Mouse (Mus musculus): ENCODE results near the gene Ggt6. TPM values are rescaled to one million over a fixed set of nuclear protein-coding genes. Genes with fewer than 3 reads are reported as not detected.

Gene Ggt6
- polyA plus RNA-seq, 1 experiment from 2014 or later, result 6.7 TPM

DNA sequence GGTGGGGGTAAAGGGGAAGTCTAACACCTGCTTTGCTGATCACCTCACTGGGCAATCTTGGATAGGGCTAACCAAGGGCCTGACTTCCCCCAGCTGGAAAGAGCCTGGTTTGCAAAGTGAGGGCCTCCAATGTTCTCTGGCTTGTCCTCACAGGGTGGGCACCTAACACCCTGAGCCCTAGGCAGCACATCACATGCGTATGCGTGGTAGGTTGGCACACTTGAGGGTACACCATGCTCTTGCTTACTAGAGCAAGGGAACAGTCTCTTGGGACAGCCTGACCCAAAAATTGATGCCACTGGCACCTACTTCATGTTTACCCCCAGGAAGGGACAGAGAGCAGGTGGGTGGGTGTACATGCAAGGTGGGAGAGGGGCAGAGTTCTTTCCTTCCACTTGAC lies 52.4 kb downstream of the Ggt6 start:
- 87% methylated on average over 2 of the region's 2 CpGs for WGBS
- Histone ChIP-seq H3K9ac (ENCODE audit: low read length) (no peak overlapping the region), H3K27me3 (replicated peaks; ENCODE audit: control insufficient read depth, insufficient read depth, low read length) (peaks cover 35% of the 10 kb centered on the region), H3K4me2 (ENCODE audit: low read length) (no peak overlapping the region), H3K4me3 (ENCODE audit: low read depth, low read length) (no peak overlapping the region), H3K36me3 (ENCODE audit: control insufficient read depth, insufficient read depth, low read length) (no peaks in the 10 kb centered on the region), H3K9me3 (ENCODE audit: control insufficient read depth, low read length) (no peaks in the 10 kb centered on the region), H3K4me1 (replicated peaks; ENCODE audit: control insufficient read depth, insufficient read depth, low read length) (peaks cover 8% of the 10 kb centered on the region; the same call in 1 of the 2 replicates), H3K27ac (ENCODE audit: low read depth) (no peak overlapping the region)
- ATAC-seq (replicated peaks; ENCODE audit: low FRiP score, low TSS enrichment, low read depth), result no peak
- DNase-seq (ENCODE audit: low spot score), result no peak

Small RNA genes lying within 50 kb of the gene (microRNA-seq; reads per million reads assigned to microRNA genes)
- not detected for gene Mir6338

Other genes starting within 250 kb of the Ggt6 start
- 0.08 and 0.09 TPM in 2 replicates for gene Gm43951, start 228.7 kb upstream of the Ggt6 start, polyA plus RNA-seq (2014; fragmentation: Nextera tagmentation; extraction: Ambion mirVana)
- gene 4933427D14Rik, start 228.1 kb upstream of the Ggt6 start, polyA plus RNA-seq (2014; fragmentation: Nextera tagmentation; extraction: Ambion mirVana), result 11.0 and 13.9 TPM in 2 replicates
- 256 and 268 TPM in 2 replicates for gene Txndc17, start 228.0 kb upstream of the Ggt6 start, polyA plus RNA-seq (2014; fragmentation: Nextera tagmentation; extraction: Ambion mirVana)
- 37.3 and 38.0 TPM in 2 replicates for gene Med31, start 219.9 kb upstream of the Ggt6 start, polyA plus RNA-seq (2014; fragmentation: Nextera tagmentation; extraction: Ambion mirVana)
- 0.24 and 0.47 TPM in 2 replicates for gene Slc13a5, start 168.3 kb upstream of the Ggt6 start, polyA plus RNA-seq (2014; fragmentation: Nextera tagmentation; extraction: Ambion mirVana)
- gene Xaf1, start 133.9 kb upstream of the Ggt6 start, polyA plus RNA-seq (2014; fragmentation: Nextera tagmentation; extraction: Ambion mirVana), result 3.0 and 3.4 TPM in 2 replicates
- not detected in 2 replicates for gene Fbxo39, start 121.1 kb upstream of the Ggt6 start, polyA plus RNA-seq (2014; fragmentation: Nextera tagmentation; extraction: Ambion mirVana)
- 0.58 and 0.81 TPM in 2 replicates for gene Tekt1, start 73.1 kb upstream of the Ggt6 start, polyA plus RNA-seq (2014; fragmentation: Nextera tagmentation; extraction: Ambion mirVana)
- 26.2 and 34.5 TPM in 2 replicates for gene Smtnl2, start 23.8 kb upstream of the Ggt6 start, polyA plus RNA-seq (2014; fragmentation: Nextera tagmentation; extraction: Ambion mirVana)
- 173 and 184 TPM in 2 replicates for gene Mybbp1a, start 5.8 kb downstream of the Ggt6 start, polyA plus RNA-seq (2014; fragmentation: Nextera tagmentation; extraction: Ambion mirVana)
- 2.2 and 4.3 TPM in 2 replicates for gene Spns2, start 54.4 kb downstream of the Ggt6 start, polyA plus RNA-seq (2014; fragmentation: Nextera tagmentation; extraction: Ambion mirVana)
- 0.15 and 0.30 TPM in 2 replicates for gene Spns3, start 115.0 kb downstream of the Ggt6 start, polyA plus RNA-seq (2014; fragmentation: Nextera tagmentation; extraction: Ambion mirVana)
- 62.9 and 66.9 TPM in 2 replicates for gene Ube2g1, start 171.8 kb downstream of the Ggt6 start, polyA plus RNA-seq (2014; fragmentation: Nextera tagmentation; extraction: Ambion mirVana)